Mouse (Mus musculus): ENCODE data around the gene Gadd45gip1. TPM values are rescaled to one million over a fixed set of nuclear protein-coding genes. Genes with fewer than 3 reads are reported as not detected.
A peak's percentile ranks its signal among the peaks of the same experiment; 100 is the strongest.

Gene Gadd45gip1
- 10 to 100 TPM; 31.0 to 34.9 (median 33.1) TPM for total RNA-seq (2022)

DNA sequence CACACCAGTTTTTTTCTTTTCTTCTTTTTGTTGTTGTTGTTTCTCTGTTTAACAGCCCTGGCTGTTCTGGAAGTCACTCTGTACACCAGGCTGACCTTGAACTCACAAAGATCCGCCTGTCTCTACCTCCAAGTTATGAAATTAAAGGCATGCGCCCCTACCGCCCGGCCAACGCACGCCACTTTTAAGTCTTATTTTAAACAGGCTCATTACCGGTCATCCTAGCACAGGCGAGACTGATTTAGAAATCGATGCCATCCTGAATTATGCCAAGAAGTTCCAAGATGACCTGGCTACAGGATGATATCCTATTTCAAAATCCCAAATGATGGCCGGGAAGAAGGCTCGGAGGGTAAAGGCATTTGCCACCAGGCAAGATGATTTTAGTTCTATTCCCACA is at the start of gene Gadd45gip1:
Gene Gadd45gip1, plus strand, starts transcription at position 33 of the 400 bp plus-strand sequence.
- no peak for DNase-seq (ENCODE audit: low spot score)

DNA sequence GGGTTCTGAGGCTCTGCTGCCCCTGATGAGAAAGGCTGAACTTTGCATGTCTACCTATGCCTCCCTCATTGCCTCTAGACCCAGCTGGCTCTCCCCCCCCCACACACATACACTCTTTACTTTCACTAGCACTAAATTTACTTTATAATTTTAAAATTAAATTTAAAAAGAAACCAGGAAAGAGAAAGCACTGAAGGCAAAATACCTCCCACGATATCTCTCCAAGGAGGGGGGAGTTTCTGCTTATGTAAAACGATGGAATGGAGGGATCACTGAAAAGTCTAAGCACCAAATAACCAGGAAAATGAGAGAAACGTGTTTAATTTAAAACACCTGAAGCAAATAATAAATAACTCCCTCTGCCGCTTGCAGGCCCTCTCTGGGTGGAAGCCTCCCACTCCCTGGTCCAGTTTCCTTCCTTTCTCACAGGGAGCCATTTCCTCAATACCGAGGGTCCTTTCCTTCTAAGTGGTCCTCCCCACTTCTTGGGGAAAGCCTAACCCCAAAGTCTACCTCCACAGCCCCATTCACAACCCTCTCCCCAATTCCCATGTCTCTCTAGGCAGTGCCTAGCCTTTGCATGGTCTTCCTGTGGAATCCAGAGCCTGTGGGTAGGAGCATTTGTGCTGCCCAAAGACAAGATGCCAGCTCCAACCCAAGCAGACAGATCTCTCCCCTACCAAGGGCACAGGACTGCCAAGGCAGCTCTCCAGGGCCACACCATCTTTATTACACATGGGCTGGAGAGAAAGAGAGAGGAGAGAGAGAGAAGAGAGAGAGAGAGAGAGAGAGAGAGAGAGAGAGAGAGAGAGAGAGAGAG is 49.4 kb upstream of the Gadd45gip1 start:
- no peak for DNase-seq (ENCODE audit: low spot score)

GRCm38 (mm10) chr8:84782680-84783079 is 48.6 kb upstream of the Gadd45gip1 start:
- DNase-seq (ENCODE audit: low spot score): no peak

DNA sequence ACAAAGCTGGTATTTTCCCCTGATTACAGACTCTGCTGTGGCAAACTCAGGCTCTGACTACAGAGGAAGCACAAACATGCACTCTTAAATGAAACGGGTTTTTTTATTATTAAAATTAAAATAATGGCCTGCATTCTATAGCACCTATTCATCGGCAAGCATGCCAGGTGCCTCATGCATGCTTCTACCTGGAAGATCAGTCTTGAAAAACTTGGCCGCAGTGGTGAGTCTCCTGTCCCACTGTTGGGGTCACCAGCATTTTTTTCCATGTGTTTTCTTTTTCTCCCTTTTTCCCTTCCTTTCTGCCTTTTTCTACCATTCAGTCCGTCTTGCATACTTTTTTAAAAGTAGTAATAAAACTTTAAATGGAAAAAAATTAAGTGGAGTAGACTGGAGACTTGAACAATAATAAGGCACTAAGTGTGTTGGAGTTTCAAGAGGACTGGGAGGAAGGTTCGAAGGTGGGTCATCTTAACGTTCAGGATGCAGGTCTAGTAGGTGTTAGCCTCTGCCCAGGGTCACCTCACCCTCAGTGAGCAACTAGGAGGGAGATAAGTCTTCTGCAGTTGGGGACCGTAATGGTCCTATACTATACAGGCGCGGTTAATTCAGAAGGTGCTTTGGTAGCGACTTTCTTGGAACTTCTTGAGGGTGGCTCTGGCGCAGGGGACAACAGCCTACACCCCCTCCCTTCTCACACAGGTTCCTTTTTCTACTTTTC is 48.0 kb upstream of the Gadd45gip1 start:
- no peak for DNase-seq (ENCODE audit: low spot score)

DNA sequence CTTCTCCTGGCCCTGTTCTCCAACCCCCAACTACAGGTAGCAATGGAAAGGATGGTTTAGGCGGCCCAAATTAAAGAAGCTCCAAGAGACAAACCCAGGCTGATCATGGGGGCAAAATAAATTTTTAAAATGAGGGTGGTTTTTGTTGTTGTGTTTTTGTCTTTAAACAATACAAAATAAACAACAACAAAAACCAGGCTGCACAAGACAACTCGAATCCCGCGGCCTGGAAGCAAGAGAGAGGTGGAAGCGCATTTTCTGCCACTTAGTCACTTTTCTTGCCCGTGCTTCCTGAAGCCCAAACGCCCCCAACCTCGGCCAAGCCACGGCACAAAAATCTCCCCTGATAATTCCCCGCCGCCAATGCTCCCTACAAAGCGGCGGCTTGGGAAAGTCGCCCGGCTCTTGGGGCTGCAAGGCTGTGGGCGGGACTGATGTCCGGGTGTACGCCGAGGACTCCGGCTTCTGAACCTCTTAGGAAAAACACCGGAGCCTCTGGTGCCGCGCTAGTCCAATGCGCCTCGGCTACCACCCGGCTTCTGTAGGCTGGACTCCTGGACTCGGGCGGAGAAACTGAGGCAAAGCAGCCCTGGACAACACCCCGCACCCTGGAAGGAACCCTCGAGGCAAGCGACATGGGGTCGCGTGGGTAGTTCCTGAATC is 47.3 kb upstream of the Gadd45gip1 start:
- no peak for DNase-seq (ENCODE audit: low spot score)

DNA sequence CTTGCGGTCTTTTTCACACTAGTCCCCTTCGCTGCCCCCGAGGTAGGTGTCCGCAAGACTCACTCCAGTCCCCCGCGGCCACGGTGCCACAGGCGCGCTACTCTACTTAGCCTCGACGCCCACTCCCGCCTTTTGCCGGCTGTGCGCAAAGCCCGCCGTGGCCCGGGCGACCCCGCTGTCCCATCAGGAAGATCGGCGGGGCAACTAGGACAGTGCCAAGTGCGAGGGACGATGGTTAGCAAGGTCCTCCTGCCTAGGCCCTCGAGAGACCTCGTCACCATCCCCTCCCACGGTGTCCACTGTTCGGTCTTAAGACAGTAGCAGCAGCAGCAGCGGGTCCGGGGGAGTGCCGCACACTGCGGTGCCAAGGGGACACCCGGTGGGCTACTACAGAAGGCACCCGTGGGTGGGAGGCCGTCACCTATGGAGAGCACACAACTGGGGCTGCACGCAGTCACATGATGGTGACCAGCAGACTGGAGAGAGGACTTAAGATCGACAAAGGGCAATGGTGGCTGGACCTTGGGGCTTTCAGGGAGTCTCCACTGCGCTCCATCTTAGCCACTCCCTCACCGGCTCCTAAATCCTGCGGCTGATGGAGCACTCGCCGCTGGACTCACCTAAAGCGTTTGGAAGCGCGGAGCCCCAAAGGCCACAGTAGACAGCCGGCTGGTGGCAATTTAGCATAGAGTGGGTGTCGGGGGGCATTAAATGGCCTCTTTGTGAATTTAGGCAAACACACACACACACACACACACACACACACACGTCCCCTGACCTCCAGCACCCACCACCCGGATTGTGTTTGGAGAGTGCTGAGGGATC is 46.4 kb upstream of the Gadd45gip1 start:
- no peak for DNase-seq (ENCODE audit: low spot score)

GRCm38 (mm10) chr8:84785506-84785755 is 45.9 kb upstream of the Gadd45gip1 start:
- no peak for DNase-seq (ENCODE audit: low spot score)

DNA sequence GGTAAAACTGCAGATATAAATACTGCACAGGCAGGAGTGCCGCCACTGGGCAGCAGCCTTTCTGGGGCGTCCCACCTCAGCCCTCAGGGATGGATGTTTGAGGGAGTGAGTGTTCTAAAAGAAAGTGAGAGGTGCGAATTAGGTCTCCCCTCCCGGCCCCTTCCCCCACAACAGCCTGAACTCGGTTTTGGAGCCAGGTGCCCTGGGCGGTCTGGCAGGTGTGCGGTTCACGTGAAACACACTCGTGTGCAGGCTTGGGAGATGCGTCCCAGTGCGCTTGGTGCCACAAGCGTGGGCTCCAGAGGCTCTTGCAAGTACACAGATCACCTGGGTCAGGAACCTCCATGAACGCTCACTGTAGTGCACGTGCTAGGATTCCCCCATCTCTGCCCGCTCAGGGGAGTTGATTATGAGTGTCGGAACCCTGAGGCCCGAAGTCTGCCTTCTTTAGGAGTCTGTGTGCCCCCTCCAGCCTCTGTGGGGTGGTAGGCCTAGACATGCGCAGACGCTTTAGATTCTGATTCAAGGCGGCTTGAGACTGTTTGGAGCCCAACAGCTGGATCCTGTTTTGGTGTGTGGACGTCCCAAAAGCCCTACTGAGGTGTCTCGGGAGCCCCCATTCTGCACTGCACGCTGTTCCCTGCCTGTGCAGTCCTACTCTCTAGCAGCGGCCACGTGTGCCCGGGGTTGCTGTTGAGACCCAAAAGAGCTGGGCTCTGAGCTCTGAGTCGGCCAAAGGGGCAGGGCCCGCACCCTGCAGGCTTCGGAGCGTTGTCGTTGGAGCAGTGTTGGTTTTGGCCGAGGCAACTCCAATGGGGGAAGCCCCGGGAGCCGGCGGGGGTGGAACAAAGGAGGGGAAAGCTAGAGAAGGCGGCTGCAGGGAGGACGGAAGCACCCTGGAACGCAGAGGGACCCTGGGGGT is 45.3 kb upstream of the Gadd45gip1 start:
- peak; percentile 74 for DNase-seq (ENCODE audit: low spot score)

DNA sequence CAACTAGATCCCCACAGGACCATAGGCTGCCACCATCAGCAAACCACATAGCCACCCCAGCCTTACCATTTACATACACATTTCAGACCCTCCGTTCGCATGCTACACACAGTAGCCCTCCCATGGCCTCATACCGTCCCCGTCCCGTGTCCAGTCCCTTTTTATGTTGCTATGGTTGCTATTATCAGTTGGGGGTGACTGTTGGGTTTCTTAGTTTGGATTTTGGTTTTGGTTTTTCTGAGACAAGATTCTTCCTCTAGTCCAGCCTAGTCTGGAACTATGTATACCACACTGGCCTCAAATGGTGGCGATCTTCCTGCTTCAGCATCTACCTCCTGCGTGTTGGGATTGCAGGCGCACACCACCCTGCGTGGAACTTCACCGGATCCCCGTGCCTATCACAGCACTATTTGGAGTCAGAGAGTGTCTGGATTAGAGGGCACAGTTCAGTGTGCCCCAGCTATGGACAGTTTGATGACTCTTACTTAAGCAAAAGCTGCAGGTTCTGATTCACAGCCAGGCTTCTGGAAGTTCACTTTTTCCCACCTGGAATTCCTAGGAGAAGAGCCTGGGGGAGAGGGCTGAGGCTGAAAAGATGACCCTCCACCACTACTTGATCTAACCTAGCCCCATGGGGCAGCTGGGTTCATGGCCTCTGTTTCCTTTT is 44.4 kb upstream of the Gadd45gip1 start:
- DNase-seq (ENCODE audit: low spot score): no peak

DNA sequence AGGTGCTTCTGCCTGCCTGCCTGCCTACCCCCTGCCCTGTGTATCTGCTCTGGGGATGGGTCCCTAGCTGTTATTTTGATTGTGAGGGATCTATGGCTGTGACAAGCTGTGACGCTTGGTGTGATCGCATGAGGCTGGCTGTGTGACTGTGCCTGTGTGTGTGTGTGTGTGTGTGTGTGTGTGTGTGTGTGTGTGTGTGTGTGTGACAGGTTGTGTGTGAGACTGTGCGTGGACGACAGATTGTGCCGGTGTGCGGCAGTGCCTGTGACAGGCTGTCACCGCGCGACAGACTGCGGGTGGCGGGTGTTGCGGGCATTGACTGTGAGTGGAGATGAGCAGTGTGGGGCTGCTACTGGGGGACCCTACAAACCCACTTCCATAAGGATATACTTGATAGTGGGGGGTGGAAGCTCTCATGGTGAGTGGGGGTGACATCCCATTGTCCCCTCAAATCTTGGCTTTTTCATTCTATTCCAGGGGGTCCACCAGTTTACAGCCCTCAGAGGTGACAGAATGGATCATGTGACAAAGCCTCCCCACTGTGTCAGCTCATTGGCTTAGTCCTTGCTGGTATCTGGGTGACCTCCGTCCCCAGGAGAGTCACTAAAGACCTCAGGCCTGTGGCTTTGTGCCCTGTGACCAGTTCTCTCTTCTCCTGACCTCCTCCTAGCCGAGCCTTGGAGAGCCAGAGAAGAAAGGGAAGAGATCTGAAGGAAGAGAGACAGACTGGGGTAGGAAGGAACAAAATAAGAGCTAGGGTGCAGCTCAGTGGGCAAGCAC is 43.6 kb upstream of the Gadd45gip1 start:
- DNase-seq (ENCODE audit: low spot score): no peak

- peak; percentile 74 for DNase-seq (ENCODE audit: low spot score)
These were observed 42.4 kb upstream of the Gadd45gip1 start for GRCm38 (mm10) chr8:84788896-84789295.

DNA sequence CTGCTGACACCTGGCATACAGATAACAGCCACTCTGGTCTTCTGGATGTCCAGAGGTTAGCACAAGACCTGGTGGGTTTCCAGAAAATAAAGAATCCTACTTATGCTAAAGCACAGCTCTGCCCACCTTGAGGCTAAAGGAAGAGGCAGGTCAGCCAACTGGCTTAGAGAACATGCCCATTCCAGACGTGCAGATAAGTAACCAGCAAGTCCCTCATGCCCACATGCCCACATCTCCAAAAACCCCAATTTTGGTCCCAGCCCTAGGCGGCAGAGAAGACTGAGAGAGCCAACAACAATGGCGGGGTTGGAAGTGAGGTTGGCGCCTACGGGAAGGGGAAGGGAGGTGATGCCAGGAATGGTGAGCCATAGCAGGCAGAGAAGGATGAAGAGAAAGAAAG is 42.0 kb upstream of the Gadd45gip1 start:
- no peak for DNase-seq (ENCODE audit: low spot score)

GRCm38 (mm10) chr8:84789855-84790486 is 41.4 kb upstream of the Gadd45gip1 start:
- no peak for DNase-seq (ENCODE audit: low spot score)

DNA sequence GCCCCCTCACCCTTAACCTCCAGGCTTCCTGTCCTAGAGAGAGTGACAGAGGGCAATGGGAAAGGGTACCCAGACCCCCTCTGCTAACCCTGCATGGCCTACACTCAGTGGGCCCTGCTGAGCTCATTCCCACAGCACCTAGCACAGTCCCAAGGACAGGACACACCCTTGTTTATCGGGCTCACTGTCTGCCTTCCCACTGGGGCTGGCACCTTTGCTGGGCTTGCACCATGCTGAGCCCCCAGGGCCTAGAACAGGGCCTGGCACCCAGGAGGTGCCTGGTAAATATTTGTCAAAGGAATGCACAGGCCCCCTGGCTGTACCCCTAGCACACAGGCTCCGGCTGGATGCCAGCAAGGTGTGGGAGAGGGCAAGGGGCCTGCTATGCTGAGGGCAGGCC is 40.8 kb upstream of the Gadd45gip1 start:
- DNase-seq (ENCODE audit: low spot score): no peak

- DNase-seq (ENCODE audit: low spot score): no peak
These were observed 38.8 kb upstream of the Gadd45gip1 start for GRCm38 (mm10) chr8:84792429-84792947.

DNA sequence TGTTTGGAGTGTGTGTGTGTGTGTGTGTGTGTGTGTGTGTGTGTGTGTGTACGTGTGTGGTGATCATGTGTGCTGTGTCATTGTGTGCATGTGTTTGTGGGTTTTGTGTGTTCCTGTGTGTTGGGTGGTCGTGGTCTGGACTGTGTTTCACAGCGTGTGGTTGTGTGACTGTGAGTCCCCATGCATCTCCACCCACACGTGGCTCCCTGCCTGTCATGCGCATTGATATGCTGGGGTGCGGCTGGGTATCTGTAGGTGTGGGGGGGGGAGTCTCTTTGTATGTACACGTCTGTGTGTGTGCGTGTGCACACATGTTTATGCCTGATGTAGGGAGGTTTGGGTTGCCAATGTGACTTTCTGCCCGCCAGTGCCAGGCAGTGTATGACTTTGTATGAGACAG is 38.2 kb upstream of the Gadd45gip1 start:
- no peak for DNase-seq (ENCODE audit: low spot score)

GRCm38 (mm10) chr8:84793791-84794485 is 37.4 kb upstream of the Gadd45gip1 start:
- no peak for DNase-seq (ENCODE audit: low spot score)

DNA sequence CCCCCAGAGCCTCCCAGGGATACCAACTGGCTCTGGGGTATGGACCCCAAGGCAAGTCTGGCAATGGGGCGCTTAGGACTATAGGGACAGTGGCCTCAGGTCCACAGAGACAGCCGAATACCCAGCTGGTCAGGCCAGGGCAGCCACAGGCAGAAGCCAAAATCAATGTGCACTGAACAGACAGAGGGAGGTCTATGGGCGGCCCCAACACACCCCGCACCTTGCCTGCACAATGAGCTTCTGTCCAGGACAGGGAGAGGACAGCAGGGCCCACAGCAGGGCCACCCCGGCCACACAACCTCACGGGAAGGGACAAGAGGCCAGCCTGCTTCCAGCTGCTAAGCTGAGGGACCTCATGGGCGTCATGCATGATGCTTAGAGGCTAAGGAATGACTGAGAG is 36.8 kb upstream of the Gadd45gip1 start:
- no peak for DNase-seq (ENCODE audit: low spot score)
